Mouse (Mus musculus) forebrain, postnatal 0 days (tissue): ENCODE data around the gene Olfr721-ps1. TPM values are rescaled to one million over a fixed set of nuclear protein-coding genes. Genes with fewer than 3 reads are reported as not detected.

Experiments used
- ATAC-seq: fragments of 200-750 bp; cut with Nextera tagmentation; 2 replicates; pipeline ENCODE4 v1.8.0; 2017; ENCODE audit warnings: mild to moderate bottlenecking, moderate library complexity
- DNase-seq: peaks from one replicate; pipeline ENCODE4 v3.0.0-alpha.2; 2015
- H3K27ac ChIP-seq: fragments of 300-500 bp; sonication (generic); 2 replicates; pipeline ENCODE4 v1.5.1; 2014; ENCODE audit warnings: low read depth, mild to moderate bottlenecking, antibody characterized with exemption, low read length, moderate library complexity, mixed read lengths
- H3K27me3 ChIP-seq: fragments of 300-500 bp; sonication (generic); 2 replicates; pipeline ENCODE4 v1.6.1; 2014; ENCODE audit warnings: mild to moderate bottlenecking, low read length, mixed read lengths; ENCODE audit not compliant: insufficient read depth
- H3K36me3 ChIP-seq: fragments of 300-500 bp; sonication (generic); 2 replicates; pipeline ENCODE4 v1.6.1; 2014; ENCODE audit warnings: mild to moderate bottlenecking, moderate library complexity; ENCODE audit not compliant: insufficient read depth
- H3K4me1 ChIP-seq: fragments of 300-500 bp; sonication (generic); 2 replicates; pipeline ENCODE4 v1.6.1; 2014; ENCODE audit warnings: antibody characterized with exemption; ENCODE audit not compliant: insufficient read depth
- H3K4me2 ChIP-seq: fragments of 300-500 bp; sonication (generic); 2 replicates; pipeline ENCODE4 v1.6.1; 2014; ENCODE audit warnings: low read depth, mild to moderate bottlenecking, moderate library complexity
- H3K4me3 ChIP-seq: fragments of 300-500 bp; sonication (generic); 2 replicates; pipeline ENCODE4 v1.5.1; 2014; ENCODE audit warnings: low read depth, low read length, mixed read lengths
- H3K9ac ChIP-seq: fragments of 300-500 bp; sonication (generic); 2 replicates; pipeline ENCODE4 v1.6.1; 2014; ENCODE audit warnings: mild to moderate bottlenecking
- H3K9me3 ChIP-seq: fragments of 300-500 bp; sonication (generic); 2 replicates; pipeline ENCODE4 v1.6.1; 2016; ENCODE audit warnings: low read length
- CTCF ChIP-seq: sonication (generic); IDR thresholded peaks from 2 replicates; pipeline ENCODE4 v1.5.1; 2016; ENCODE audit warnings: antibody characterized with exemption, control low read depth, low read depth
- WGBS: fragments of 180-500 bp; shearing (Covaris S2); extraction: QIAGEN DNeasy Blood & Tissue Kit; methylation state at CpG from one replicate; pipeline ENCODE4 v1.1.7; 2014; 5-methylcytosine and 5-hydroxymethylcytosine counted together
- polyA plus RNA-seq: library from polyadenylated mRNA; unstranded; fragments of >200 nt; fragmentation: Nextera tagmentation; extraction: Ambion mirVana; gene quantifications from 2 replicates; pipeline ENCODE4 v1.2.1, GENCODE M21; 2015
- total RNA-seq: library from RNA; depleted of rRNA; stranded (reverse); fragments of >200 nt; gene quantifications from 2 replicates; pipeline ENCODE4 v1.2.3, GENCODE M21; 2014; rRNA removed

Gene Olfr721-ps1
- total and polyA plus RNA-seq, 2 experiments from 2014 or later = not detected

DNA sequence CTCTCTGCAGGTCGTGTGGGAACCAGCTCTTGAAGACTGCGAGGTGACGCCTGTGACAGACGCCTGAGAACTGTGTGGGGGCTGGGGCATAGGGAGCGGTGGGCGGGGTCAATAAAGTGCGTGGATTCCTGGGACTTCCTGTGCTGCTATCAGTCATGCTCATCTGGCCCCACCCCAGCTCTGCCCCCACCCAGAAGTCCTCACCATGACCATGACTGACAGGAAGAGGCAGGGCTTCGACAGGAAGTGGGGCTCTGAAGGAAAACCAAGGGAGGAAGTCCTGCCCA, 45.8 kb upstream of the Olfr721-ps1 start:
- Histone ChIP-seq H3K4me1 (no peaks in the 10 kb centered on the region), H3K27me3 (no peaks in the 10 kb centered on the region), H3K4me3 (no peak overlapping the region), H3K9ac (no peak overlapping the region), H3K4me2 (no peak overlapping the region), H3K36me3 (no peaks in the 10 kb centered on the region), H3K9me3 (0 out of 2 replicates have a peak, but pooled peaks cover 6% of the 10 kb centered on the region), H3K27ac (no peak overlapping the region)
- no peak for ATAC-seq
- WGBS = 94% methylated on average over 8 of the region's 8 CpGs
- no peak for DNase-seq
- no peak for TF ChIP-seq CTCF

GRCm38 (mm10) chr14:14395535-14395934, 5.6 kb upstream of the Olfr721-ps1 start:
- no peak overlapping the region for H3K27ac ChIP-seq
- no peaks in the 10 kb centered on the region for H3K4me1 ChIP-seq
- no peak overlapping the region for H3K4me2 ChIP-seq
- H3K9me3 ChIP-seq = no peaks in the 10 kb centered on the region
- no peaks in the 10 kb centered on the region for H3K36me3 ChIP-seq
- no peak for TF ChIP-seq CTCF
- no peaks in the 10 kb centered on the region for H3K27me3 ChIP-seq
- ATAC-seq (no peak), DNase-seq (no peak)
- WGBS = 100% methylated on average over 1 of the region's 1 CpGs
- no peak overlapping the region for H3K9ac ChIP-seq
- H3K4me3 ChIP-seq = no peak overlapping the region

GRCm38 (mm10) chr14:14436078-14436658, 35.1 kb downstream of the Olfr721-ps1 start:
- Histone ChIP-seq H3K9me3 (no peaks in the 10 kb centered on the region), H3K9ac (no peak overlapping the region), H3K27me3 (no peaks in the 10 kb centered on the region), H3K36me3 (no peaks in the 10 kb centered on the region), H3K4me3 (no peak overlapping the region), H3K27ac (no peak overlapping the region), H3K4me2 (no peak overlapping the region), H3K4me1 (no peaks in the 10 kb centered on the region)
- no peak for TF ChIP-seq CTCF
- DNase-seq (no peak), ATAC-seq (no peak)
- WGBS = 79% methylated on average over 3 of the region's 3 CpGs

Other genes starting within 250 kb of the Olfr721-ps1 start
- not detected in 2 replicates for gene Olfr720, start 214.5 kb upstream of the Olfr721-ps1 start, total RNA-seq
- not detected in 2 replicates for gene Olfr720, start 214.5 kb upstream of the Olfr721-ps1 start, polyA plus RNA-seq
- not detected in 2 replicates for gene Olfr31, start 78.5 kb upstream of the Olfr721-ps1 start, total RNA-seq
- gene Olfr31, start 78.5 kb upstream of the Olfr721-ps1 start, polyA plus RNA-seq = 0.11 TPM in 1 of 2 replicates, not detected in the other
- 4.5 and 7.7 TPM in 2 replicates for gene Il3ra, start 55.0 kb upstream of the Olfr721-ps1 start, total RNA-seq
- 1.6 and 2.0 TPM in 2 replicates for gene Il3ra, start 55.0 kb upstream of the Olfr721-ps1 start, polyA plus RNA-seq